23 mouse cellular contexts compared by ENCODE assay signal in genomic region chr1:164079091-164079490, GRCm38 (mm10). TPM values are rescaled to one million over a fixed set of nuclear protein-coding genes. Genes with fewer than 3 reads are reported as not detected.
A peak's percentile ranks its signal among the peaks of the same experiment; 100 is the strongest.
DNase-seq lines count a peak whose midpoint lies in the region; ATAC-seq and TF ChIP-seq lines count a peak whose summit lies in the region.
"Had no signal": no experiment of that assay in that cellular context is flagged by ENCODE, and none has a peak within 500 bp of the region (broad histone marks: within the 10 kb centered on the region; RNA-seq: fewer than 3 reads in every experiment).

No protein-coding gene starts in this region.

- H3K4me2 ChIP-seq in heart, embryonic 12.5 days, result no peak overlapping the region
- H3K4me2 ChIP-seq: embryonic facial prominence, embryonic 12.5 days; forebrain, embryonic 15.5 days; hindbrain, embryonic 14.5 days had no signal

- TF ChIP-seq POLR2A in bone marrow, adult 2 months (IDR thresholded peaks at IDR 0.05; ENCODE audit: borderline replicate concordance, control insufficient read depth, low read depth, low read length), result no peak

- no peaks in the 10 kb centered on the region for H3K9me3 ChIP-seq in heart, embryonic 12.5 days (replicated peaks)
- H3K9me3 ChIP-seq: embryonic facial prominence, embryonic 12.5 days; forebrain, embryonic 15.5 days; heart, embryonic 10.5 days; hindbrain, embryonic 10.5 days had no signal

- no peaks in the 10 kb centered on the region for H3K27me3 ChIP-seq in heart, embryonic 12.5 days (replicated peaks)
- H3K27me3 ChIP-seq: embryonic facial prominence, embryonic 12.5 days; forebrain, embryonic 15.5 days had no signal

- TF ChIP-seq CTCF in bone marrow, adult 2 months (IDR thresholded peaks at IDR 0.05; ENCODE audit: control insufficient read depth, insufficient read depth, low read length), result no peak

- no peak overlapping the region for H3K27ac ChIP-seq in heart, embryonic 12.5 days (ENCODE audit: poor library complexity, severe bottlenecking)
- H3K27ac ChIP-seq in bone marrow, adult 2 months (ENCODE audit: control insufficient read depth, insufficient read depth, low read depth, low read length, poor library complexity), result peak overlapping the region; percentile 72; the same call in 1 of the 2 replicates
- H3K27ac ChIP-seq: embryonic facial prominence, embryonic 12.5 days; forebrain, embryonic 15.5 days; heart, embryonic 10.5 days; hindbrain, embryonic 10.5 days; hindbrain, embryonic 14.5 days had no signal

- no peaks in the 10 kb centered on the region for H3K4me1 ChIP-seq in heart, embryonic 12.5 days (replicated peaks)
- peaks cover 9% of the 10 kb centered on the region for H3K4me1 ChIP-seq in bone marrow, adult 2 months (ENCODE audit: control insufficient read depth, insufficient read depth, low read length)
- H3K4me1 ChIP-seq: embryonic facial prominence, embryonic 12.5 days; forebrain, embryonic 15.5 days; heart, embryonic 10.5 days; hindbrain, embryonic 10.5 days had no signal

- H3K4me3 ChIP-seq in heart, embryonic 12.5 days, result no peak overlapping the region
- H3K4me3 ChIP-seq in bone marrow, adult 2 months (replicated peaks; ENCODE audit: control insufficient read depth, low read depth, low read length), result no peak overlapping the region
- H3K4me3 ChIP-seq: embryonic facial prominence, embryonic 12.5 days; forebrain, embryonic 15.5 days; heart, embryonic 10.5 days; hindbrain, embryonic 10.5 days had no signal

- 81% methylated on average over 11 of the region's 11 CpGs for WGBS in heart, embryonic 12.5 days
- 70% methylated on average over 11 of the region's 11 CpGs for WGBS in bone marrow, adult 2 months

- no peak for ATAC-seq in heart, embryonic 12.5 days (ENCODE audit: insufficient number of reproducible peaks, low FRiP score)
- no peak for ATAC-seq in megakaryocyte, adult 5-6 weeks (ENCODE audit: poor library complexity, severe bottlenecking)
- ATAC-seq: forebrain, embryonic 15.5 days had no signal

- no peak overlapping the region for H3K9ac ChIP-seq in heart, embryonic 12.5 days
- H3K9ac ChIP-seq: embryonic facial prominence, embryonic 12.5 days; forebrain, embryonic 15.5 days; hindbrain, embryonic 14.5 days had no signal

- no peaks in the 10 kb centered on the region for H3K36me3 ChIP-seq in heart, embryonic 12.5 days
- H3K36me3 ChIP-seq: embryonic facial prominence, embryonic 12.5 days; forebrain, embryonic 15.5 days; heart, embryonic 10.5 days; hindbrain, embryonic 10.5 days had no signal

- DNase-seq in heart, adult 11 months, result peak; percentile 58
- peak; percentile 88 for DNase-seq in A20 (ENCODE audit: low read depth, low spot score)
- peak; percentile 29 for DNase-seq in testis, postnatal 14 days (ENCODE audit: low spot score)
- DNase-seq in cerebellum, adult 18-20 months, result no peak
- DNase-seq: adrenal gland, postnatal 25 days; cerebellum, adult 11 months; cerebellum, adult 9-10 months; cerebellum, postnatal 25 days; gastrocnemius, postnatal 36 days had no signal

RNA-seq across cellular contexts. Expression of gene Sell, which starts 17.3 kb away (rescaled TPM):
- polyA plus RNA-seq in heart, embryonic 12.5 days (2016; fragmentation: Nextera tagmentation; extraction: Ambion mirVana), result not detected in 2 replicates
- 36.0 and 70.4 TPM in 2 replicates for polyA plus RNA-seq in bone marrow, adult 2 months (2011; ENCODE audit: insufficient read depth, insufficient read length, low replicate concordance, missing spikeins)
- total RNA-seq in megakaryocyte, adult 5-6 weeks (2015), result 838 and 904 TPM in 2 replicates
- total RNA-seq in megakaryocyte, adult 5-6 weeks (2017), result 641 and 646 TPM in 2 replicates
- total RNA-seq: MEL had no signal
- polyA plus RNA-seq: forebrain, embryonic 11.5 days; heart, embryonic 10.5 days; hindbrain, embryonic 14.5 days had no signal

RNA-seq across cellular contexts. Expression of gene Sele, which starts 31.1 kb away (rescaled TPM):
- polyA plus RNA-seq in heart, embryonic 12.5 days (2016; fragmentation: Nextera tagmentation; extraction: Ambion mirVana), result 0.37 and 0.46 TPM in 2 replicates
- polyA plus RNA-seq in bone marrow, adult 2 months (2011; ENCODE audit: insufficient read depth, insufficient read length, low replicate concordance, missing spikeins), result 1.2 and 1.4 TPM in 2 replicates
- total RNA-seq in megakaryocyte, adult 5-6 weeks (2015), result 0.07 and 0.18 TPM in 2 replicates
- total RNA-seq in megakaryocyte, adult 5-6 weeks (2017), result 0.20 TPM in 1 of 2 replicates, not detected in the other
- total RNA-seq: gastrocnemius, adult 8-10 months; gastrocnemius, postnatal 36 days; MEL had no signal
- polyA plus RNA-seq: activated CD4-positive, CD25-positive, alpha-beta regulatory T cell, adult 4 months; cortical plate, adult 2 months; embryonic facial prominence, embryonic 12.5 days; forebrain, embryonic 11.5 days; forebrain, embryonic 15.5 days; heart, embryonic 10.5 days; hindbrain, embryonic 10.5 days; hindbrain, embryonic 14.5 days had no signal

RNA-seq across cellular contexts. Expression of gene Selp, which starts 36.0 kb away (rescaled TPM):
- polyA plus RNA-seq in heart, embryonic 12.5 days (2016; fragmentation: Nextera tagmentation; extraction: Ambion mirVana), result 0.06 TPM in 1 of 2 replicates, not detected in the other
- 4.4 and 17.1 TPM in 2 replicates for polyA plus RNA-seq in bone marrow, adult 2 months (2011; ENCODE audit: insufficient read depth, insufficient read length, low replicate concordance, missing spikeins)
- 1.4 and 2.0 TPM in 2 replicates for total RNA-seq in megakaryocyte, adult 5-6 weeks (2015)
- total RNA-seq in megakaryocyte, adult 5-6 weeks (2017), result 1.3 and 2.0 TPM in 2 replicates
- total RNA-seq: MEL had no signal
- polyA plus RNA-seq: brain, embryonic 14.5 days; embryonic facial prominence, embryonic 12.5 days; forebrain, embryonic 11.5 days; forebrain, embryonic 15.5 days; hindbrain, embryonic 10.5 days; hindbrain, embryonic 14.5 days had no signal

Comparison
In these comparisons a context has a peak if more than half of its experiments do, and no peak if none do; other contexts are left out.
1. DNase-seq: peak in heart, adult 11 months (single experiment), A20 (single experiment) and testis, postnatal 14 days (single experiment); none in cerebellum, adult 18-20 months (0 of 2).
2. RNA of gene Sell, which starts 17.3 kb away (polyA plus RNA-seq): 36.0 to 70.4 TPM in bone marrow, adult 2 months; not detected in heart, embryonic 12.5 days; every median in the first group is over 10 times any median in the second.